Mouse (Mus musculus) 3T3-L1 (cell line): ENCODE data around the gene Gm10188.

Source experiments
- DNase-seq: peaks from one replicate; pipeline ENCODE4 v3.0.0-alpha.2; 2015; ENCODE audit warnings: low read depth, low spot score

The Gm10188 gene

DNA sequence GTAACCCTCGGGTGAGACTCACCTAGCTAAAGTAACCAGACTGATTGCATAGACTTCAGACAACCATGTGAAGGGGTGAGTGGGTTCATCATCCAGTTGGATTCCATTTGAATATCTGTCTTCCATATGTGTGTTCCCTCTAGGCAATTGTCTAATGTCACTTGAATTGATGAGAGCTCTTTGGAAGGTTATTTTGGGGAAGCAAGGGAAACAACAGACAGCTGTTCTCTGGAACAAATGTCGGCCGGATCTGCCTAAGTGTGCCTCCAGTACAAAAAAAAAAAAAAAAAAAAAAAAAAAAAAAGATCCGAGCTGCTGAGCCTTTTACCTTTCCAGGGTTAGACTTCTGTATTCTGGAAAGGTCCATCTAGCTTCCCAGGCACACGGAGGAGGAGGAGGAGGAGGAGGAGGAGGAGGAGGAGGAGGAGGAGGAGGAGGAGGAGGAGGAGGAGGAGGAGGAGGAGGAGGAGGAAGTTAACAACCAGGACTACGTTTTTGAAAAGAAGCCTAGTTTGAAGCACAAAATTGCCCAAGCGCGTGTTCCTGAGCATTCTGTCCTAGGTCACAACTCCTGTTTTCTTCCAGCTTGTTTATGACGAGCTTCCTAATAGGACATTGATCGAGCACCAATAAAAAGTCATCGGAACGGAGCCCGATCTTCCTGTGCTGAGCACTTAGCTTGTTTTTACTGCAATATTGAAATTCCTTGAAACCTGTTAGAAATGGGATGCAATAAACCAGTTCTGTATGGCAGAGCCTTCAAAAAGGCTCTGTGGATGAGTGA is 3.1 kb downstream of the Gm10188 start:
- no peak for DNase-seq

DNA sequence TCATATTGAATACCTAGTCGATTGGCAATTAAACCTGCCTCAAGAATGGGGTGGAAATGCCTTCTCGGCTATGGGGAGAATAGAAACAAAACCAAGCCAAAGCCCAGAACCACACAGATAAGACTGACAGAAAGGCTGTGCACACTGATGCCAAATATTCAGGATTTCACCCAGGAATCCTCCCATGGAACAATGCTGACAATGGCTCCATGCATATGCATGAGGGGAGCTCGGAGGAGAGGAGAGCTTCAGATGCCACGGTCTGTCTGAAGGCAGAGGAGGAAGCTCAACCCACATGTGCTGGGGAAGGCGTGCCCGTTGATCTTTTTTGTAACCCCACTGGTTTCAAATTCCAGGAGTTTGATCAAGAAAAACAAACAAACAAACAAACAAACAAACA is 7.4 kb downstream of the Gm10188 start:
- no peak for DNase-seq

DNA sequence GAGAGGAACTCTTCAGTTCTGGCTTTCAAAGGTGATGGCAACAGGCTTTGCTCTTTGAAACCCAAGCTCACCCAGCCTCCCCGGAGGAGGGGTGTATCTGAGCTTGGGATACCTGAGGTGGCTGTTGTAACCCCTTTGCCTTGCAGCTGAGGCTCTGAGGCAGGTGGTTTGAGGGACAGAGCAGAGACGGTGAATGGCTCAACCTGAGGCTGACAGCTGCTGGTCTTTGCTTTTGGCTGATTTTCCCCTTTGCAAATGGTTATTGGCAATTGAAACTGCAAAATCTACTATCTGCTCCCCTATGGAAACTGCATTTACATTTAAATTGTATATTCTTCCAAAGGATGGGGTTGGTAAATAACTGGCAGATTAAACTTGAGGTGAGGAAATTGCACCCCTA is 7.9 kb downstream of the Gm10188 start:
- DNase-seq: no peak

DNA sequence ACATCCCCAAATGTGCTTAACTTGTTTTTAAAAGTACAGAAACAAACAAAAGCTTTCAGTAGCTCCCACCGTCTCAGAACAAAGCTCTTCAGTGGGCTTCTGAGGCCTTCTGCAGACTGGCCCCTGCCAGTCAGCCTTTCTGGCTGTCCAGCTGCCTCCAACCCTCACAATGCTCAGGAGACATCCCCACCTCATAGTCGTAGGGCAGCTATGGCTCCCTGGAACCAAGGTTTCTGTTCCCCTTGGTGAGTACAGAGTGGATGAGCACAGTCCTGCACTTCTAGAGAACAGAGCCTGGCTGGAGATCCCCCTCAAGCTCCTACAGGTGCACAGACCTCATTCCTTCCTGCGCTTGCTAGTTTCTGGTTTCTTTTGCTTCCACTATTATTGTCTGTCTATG is 13.3 kb downstream of the Gm10188 start:
- no peak for DNase-seq

- no peak for DNase-seq
Observed at GRCm38 (mm10) chr1:132213076-132213475, 16.5 kb downstream of the Gm10188 start.

DNA sequence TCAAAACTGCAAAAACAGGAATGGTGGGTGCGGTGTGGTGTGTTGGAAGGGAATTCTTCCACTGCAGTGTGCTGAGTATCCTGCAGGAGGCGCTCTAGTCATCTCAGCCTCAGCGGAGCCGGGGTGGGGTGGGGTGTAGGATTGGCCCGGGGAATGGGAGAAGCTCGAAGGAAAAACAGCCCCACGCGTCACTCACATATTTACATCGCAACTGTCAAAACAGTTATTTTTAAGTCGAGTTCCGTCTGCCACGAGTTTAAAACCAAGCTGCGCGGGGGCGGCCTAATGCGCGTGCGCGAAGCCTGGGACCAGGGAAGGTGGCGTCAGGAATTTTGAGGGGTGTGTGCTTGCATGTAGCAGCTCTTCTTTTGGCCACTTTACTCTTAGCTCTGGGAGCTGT is 17.3 kb downstream of the Gm10188 start:
- no peak for DNase-seq

- no peak for DNase-seq
Observed at GRCm38 (mm10) chr1:132211672-132212071, 17.9 kb downstream of the Gm10188 start.

GRCm38 (mm10) chr1:132210922-132211321 is 18.6 kb downstream of the Gm10188 start:
- DNase-seq: peak; percentile 65

- DNase-seq: no peak
Observed at GRCm38 (mm10) chr1:132209400-132209799, 20.2 kb downstream of the Gm10188 start.

DNA sequence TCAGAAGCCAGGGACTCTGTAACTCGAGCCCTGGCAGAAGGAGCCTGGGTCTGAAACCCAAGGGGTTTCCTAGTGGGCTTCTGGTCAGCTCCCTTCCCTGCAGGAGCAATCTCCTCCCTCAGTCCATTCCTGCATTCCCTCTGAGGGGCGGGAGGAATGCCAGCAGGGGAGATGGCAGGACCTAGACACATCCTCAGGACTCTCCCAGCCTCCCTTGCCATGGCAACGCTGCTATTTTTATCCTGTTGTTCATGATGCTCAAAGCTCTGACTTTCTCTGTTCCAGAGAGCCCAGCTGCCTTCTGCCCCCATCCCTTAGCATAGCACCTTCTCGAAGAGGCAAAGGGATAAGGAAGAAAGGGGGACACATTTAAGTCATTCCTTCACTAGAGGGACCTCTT is 21.4 kb downstream of the Gm10188 start:
- peak; percentile 71 for DNase-seq

DNA sequence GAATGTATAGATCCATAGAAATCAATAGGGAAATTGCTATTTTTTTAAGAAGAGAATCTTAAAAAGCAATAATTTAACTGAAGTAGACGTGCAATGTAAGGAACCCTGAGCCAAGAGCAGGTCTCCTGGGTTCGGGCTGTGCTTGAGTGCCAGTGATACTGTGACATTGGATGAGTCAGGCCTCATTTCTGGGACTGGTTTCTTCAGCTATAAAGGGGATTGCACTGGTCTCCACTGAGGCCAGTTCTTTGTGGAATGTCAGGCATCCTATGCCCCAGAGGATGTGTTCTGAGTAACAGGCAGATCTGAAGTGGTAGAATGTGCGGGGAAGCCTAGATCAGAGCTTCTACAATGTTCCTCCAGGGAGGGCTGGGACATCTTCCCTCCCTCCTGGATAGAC is 22.7 kb downstream of the Gm10188 start:
- DNase-seq: peak; percentile 72

GRCm38 (mm10) chr1:132205958-132206357 is 23.6 kb downstream of the Gm10188 start:
- no peak for DNase-seq

GRCm38 (mm10) chr1:132202771-132203170 is 26.8 kb downstream of the Gm10188 start:
- no peak for DNase-seq

DNA sequence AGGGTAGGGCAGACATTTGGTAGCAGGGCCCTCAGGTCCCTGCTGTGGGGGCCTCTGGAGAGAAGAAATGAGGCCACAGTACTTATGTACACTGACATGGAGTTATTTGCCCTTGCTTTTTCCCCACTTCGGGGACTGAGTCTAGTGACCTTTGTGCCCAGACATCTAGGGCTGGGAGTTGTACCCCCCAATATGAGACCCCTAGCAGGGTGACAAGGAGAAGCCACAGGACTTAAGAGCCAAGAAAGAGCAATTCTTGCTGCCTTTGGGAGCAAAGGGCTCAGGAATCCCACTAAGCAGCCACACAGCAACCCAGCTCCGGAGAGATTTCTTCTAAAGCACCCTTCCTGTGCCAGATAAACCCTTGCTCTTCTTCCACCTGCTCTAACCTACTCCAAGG is 27.6 kb downstream of the Gm10188 start:
- DNase-seq: no peak

DNA sequence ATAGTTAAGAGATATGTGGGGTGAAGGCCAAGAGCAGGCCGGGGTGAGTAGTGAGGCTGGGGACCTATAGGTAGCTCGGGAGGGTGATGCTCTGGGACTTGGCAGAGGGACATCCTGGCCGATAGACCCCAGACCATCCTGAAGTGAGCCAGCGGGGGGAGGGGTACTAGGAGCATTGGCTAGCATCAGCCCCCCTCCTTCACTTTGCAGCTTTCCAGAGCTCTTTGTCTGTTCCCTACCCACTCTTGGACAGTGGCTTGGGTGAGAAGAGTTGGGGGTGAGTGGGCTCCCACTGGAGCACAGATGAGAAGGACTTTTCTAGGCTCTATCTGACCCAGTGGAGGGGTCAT is 28.1 kb downstream of the Gm10188 start:
- DNase-seq: no peak

- DNase-seq: no peak
Observed at GRCm38 (mm10) chr1:132200562-132201510, 28.7 kb downstream of the Gm10188 start.

GRCm38 (mm10) chr1:132199934-132200333 is 29.6 kb downstream of the Gm10188 start:
- DNase-seq: no peak

GRCm38 (mm10) chr1:132199244-132199643 is 30.3 kb downstream of the Gm10188 start:
- peak; percentile 74 for DNase-seq

DNA sequence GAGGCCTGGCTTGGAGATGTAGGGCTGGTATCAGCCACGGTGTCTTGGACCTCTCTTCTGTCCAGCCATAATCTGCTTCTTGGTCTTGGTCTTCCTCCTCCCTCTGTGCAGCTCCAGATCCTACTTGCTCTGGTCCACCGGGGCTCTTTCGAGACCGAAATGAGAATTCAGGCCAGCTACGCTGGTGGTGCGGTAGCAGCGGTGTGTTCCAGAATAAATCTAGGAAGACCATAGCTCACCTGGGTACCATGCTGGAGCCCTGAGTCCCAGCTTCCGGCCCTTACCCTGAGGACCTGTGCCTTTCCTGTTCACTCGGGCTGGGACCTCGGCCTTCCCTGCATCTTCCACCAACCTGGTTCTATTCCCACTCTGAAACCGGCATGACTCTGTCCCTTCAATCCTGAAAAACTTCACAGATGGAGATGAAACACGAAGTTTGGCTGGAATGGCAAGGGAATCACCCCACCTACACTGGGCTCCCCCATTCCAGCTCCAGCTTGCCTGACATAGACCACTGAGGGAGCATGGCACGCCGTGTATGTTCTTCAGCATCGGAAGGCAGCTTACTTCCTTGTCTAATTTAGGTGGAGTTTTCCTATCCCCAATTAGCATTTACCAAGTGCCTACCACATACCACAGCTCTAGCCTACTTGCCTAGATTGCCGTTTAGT is 31.0 kb downstream of the Gm10188 start:
- DNase-seq: no peak

- DNase-seq: no peak
Observed at GRCm38 (mm10) chr1:132197666-132198065, 31.9 kb downstream of the Gm10188 start.

DNA sequence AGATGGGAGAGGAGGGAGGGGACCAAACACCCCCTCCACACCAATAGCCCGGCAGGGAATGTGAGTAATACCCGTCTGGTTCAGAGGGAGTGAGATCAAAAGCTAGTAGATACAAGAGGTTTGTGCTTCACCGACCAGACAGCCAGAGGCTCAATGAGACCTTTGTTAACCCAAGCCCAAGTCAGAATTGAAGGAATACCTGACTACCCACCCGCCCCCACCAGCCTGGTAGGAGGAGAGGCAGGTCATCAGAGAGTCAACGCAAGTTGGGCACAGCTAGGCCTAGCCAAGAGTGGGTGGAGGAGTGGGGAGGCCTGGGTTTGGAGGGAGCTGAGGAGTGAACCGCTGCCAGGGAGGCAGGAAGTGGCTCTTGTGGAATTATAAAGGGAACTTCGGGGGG is 33.2 kb downstream of the Gm10188 start:
- peak; percentile 52 for DNase-seq

GRCm38 (mm10) chr1:132195681-132196080 is 33.9 kb downstream of the Gm10188 start:
- DNase-seq: no peak
